Mouse (Mus musculus) limb, embryonic 14.5 days (tissue): ENCODE results near the gene Lamtor2. TPM values are rescaled to one million over a fixed set of nuclear protein-coding genes. Genes with fewer than 3 reads are reported as not detected.
A peak's percentile ranks its signal among the peaks of the same experiment; 100 is the strongest.

Experiments
- ATAC-seq: fragments of 200-750 bp; cut with Nextera tagmentation; 2 replicates; pipeline ENCODE4 v1.8.0; 2017; ENCODE audit warnings: low read depth, moderate number of reproducible peaks, moderate TSS enrichment; ENCODE audit not compliant: low FRiP score
- DNase-seq: peaks from one replicate; pipeline ENCODE4 v3.0.0-alpha.2; 2015; ENCODE audit warnings: low spot score
- H3K27ac ChIP-seq: fragments of 300-500 bp; sonication (generic); replicated peaks from 2 replicates; pipeline ENCODE4 v1.5.1; 2014; ENCODE audit warnings: low read depth, mild to moderate bottlenecking, low read length, moderate library complexity, mixed read lengths
- H3K27me3 ChIP-seq: fragments of 300-500 bp; sonication (generic); 2 replicates; pipeline ENCODE4 v1.6.1; 2014; ENCODE audit warnings: low read length, mixed read lengths; ENCODE audit not compliant: control insufficient read depth, insufficient read depth
- H3K36me3 ChIP-seq: fragments of 300-500 bp; sonication (generic); 2 replicates; pipeline ENCODE4 v1.6.1; 2014; ENCODE audit warnings: mild to moderate bottlenecking, low read length, moderate library complexity, mixed read lengths; ENCODE audit not compliant: control insufficient read depth, insufficient read depth
- H3K4me1 ChIP-seq: fragments of 300-500 bp; sonication (generic); 2 replicates; pipeline ENCODE4 v1.6.1; 2014; ENCODE audit warnings: antibody characterized with exemption, low read length, mixed read lengths; ENCODE audit not compliant: control insufficient read depth, insufficient read depth
- H3K4me2 ChIP-seq: fragments of 300-500 bp; sonication (generic); replicated peaks from 2 replicates; pipeline ENCODE4 v1.6.1; 2014; ENCODE audit warnings: low read depth, mild to moderate bottlenecking, low read length, moderate library complexity; ENCODE audit not compliant: severe bottlenecking
- H3K4me3 ChIP-seq: fragments of 300-500 bp; sonication (generic); replicated peaks from 2 replicates; pipeline ENCODE4 v1.5.1; 2014; ENCODE audit warnings: low read length
- H3K9ac ChIP-seq: fragments of 300-500 bp; sonication (generic); 2 replicates; pipeline ENCODE4 v1.6.1; 2014; ENCODE audit warnings: mild to moderate bottlenecking, low read depth, low read length, moderate library complexity; ENCODE audit not compliant: severe bottlenecking
- H3K9me3 ChIP-seq: fragments of 300-500 bp; sonication (generic); 2 replicates; pipeline ENCODE4 v1.6.1; 2016; ENCODE audit warnings: low read length; ENCODE audit not compliant: control insufficient read depth
- POLR2A ChIP-seq: fragments of 200-500 bp; IDR thresholded peaks from 2 replicates; pipeline ENCODE4 v1.8.0; 2012; ENCODE audit warnings: inconsistent platforms, mild to moderate bottlenecking, moderate library complexity, borderline replicate concordance; ENCODE audit not compliant: insufficient read depth, insufficient read length; ENCODE audit errors: extremely low read depth
- WGBS: fragments of 180-500 bp; shearing (Covaris S2); extraction: QIAGEN DNeasy Blood & Tissue Kit; methylation state at CpG from one replicate; pipeline ENCODE4 v1.1.7; 2014; 5-methylcytosine and 5-hydroxymethylcytosine counted together
- polyA plus RNA-seq, 2 experiments: library from polyadenylated mRNA; depleted of rRNA in 1 of 2; stranded (reverse) in 1 of 2; unstranded in 1 of 2; fragments of >200 nt; fragmentation: Nextera tagmentation in 1 of 2; extraction: Ambion mirVana in 1 of 2; gene quantifications; 2 replicates each; pipeline versions ENCODE4 v1.2.1 to v1.2.3; 2012 to 2014

Lamtor2 gene
- polyA plus RNA-seq, 2 experiments, result 100 to 117 TPM

DNA sequence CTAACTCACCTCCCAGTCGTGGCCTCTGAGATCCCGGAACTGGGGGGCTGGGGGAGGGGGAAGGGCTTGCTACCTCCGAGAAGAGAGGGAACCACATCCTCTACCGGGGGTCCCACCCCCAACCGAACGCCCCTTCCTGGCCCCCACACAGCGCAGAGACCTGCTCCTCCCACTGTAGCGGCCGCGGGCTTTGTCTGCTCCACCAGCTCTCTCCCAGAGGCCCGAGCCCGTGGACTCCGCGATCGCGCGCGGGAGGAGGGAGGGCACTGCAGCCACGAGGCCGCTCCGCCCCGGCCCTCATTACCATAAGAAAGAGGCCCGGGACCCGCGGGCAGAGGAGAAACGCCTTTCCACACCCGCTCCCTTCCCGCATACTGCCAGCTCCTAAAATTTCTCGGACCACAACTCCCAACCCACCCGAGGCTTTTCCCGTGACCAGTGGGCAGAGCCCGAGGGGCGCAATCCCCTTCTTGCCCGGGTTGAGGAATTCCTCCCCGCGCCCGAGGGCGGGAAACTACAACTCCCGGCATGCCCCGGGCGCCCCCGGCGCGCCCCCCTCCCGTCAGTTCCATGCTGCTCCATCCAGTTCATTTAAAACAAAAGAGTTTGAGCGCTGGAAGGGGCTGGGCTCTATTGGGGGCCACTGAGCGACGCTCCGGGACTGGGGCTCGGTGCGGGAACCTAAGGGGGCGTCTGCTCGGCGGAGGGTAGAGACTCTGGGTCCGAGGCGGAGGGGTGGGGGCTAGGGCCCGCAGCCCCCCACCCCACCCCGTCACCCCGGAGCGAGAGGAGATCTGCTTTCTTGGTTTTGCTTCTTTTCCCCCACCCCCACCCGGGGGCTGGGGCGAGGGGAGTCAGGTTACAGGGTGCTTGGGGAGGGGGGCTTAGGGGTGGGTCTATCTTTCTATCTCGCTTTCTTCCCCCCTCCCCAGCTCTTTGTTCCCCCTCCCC is 21.3 kb downstream of the Lamtor2 start:
- TF ChIP-seq POLR2A, result peak; percentile 58; the same call in 1 of the 2 replicates
- DNase-seq (peak; percentile 91), ATAC-seq (peak; percentile 84)
- under 1% methylated on average over 54 of the region's 63 CpGs for WGBS
- peak overlapping the region; percentile 99 for H3K9ac ChIP-seq
- peak overlapping the region; percentile 98 for H3K27ac ChIP-seq
- H3K4me1 ChIP-seq, result peaks cover 48% of the 10 kb centered on the region
- peaks cover 24% of the 10 kb centered on the region for H3K36me3 ChIP-seq
- H3K4me3 ChIP-seq, result peak overlapping the region; percentile 96
- no peaks in the 10 kb centered on the region for H3K27me3 ChIP-seq
- no peaks in the 10 kb centered on the region for H3K9me3 ChIP-seq
- H3K4me2 ChIP-seq, result peak overlapping the region; percentile 62

DNA sequence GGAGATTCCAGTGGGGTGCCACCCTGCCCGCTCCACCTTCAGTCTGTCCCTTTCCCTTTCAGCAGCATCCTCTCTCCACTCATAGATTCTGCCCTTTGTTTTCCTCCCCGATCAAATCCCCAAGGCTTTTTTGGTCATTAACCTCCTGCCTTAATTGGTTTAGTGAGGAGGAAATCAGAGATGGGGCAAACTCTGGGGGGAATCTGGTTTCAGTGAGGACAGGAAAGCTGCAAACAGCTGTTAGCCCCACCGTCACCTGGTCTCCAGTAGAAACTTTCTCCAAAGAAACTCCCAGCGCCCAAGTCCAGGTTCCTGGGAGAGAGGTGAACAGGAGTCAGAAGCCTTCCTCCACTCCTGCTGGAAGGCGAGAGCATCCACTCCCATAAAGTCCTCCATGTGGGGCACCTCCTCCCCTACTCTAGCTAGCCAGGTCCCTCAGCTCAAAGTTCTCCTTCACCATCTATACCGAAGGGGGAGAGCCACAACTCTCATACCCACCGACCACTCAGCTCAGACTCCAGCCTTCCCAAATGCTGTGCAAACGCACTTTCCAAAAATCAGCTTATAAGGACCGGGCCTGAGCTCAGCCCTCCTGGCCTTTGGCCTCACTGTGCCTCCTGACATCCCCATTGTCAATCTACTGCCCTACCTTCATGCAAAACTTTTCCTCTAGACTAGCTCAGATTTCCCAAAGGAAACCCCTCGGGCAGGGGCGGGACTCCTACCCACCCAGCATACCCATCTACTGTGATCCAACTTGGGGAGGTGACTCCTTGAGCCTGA is 22.6 kb downstream of the Lamtor2 start:
- peak overlapping the region; percentile 62 for H3K4me2 ChIP-seq
- H3K4me1 ChIP-seq, result peaks cover 34% of the 10 kb centered on the region
- no peak for DNase-seq
- H3K9me3 ChIP-seq, result no peaks in the 10 kb centered on the region
- ATAC-seq, result no peak
- peak overlapping the region; percentile 98 for H3K27ac ChIP-seq
- 7% methylated on average over 11 of the region's 11 CpGs for WGBS
- peak overlapping the region; percentile 96 for H3K4me3 ChIP-seq
- no peak for TF ChIP-seq POLR2A
- peaks cover 14% of the 10 kb centered on the region; the same call in 1 of the 2 replicates for H3K36me3 ChIP-seq
- H3K9ac ChIP-seq, result peak overlapping the region; percentile 99
- no peaks in the 10 kb centered on the region for H3K27me3 ChIP-seq

DNA sequence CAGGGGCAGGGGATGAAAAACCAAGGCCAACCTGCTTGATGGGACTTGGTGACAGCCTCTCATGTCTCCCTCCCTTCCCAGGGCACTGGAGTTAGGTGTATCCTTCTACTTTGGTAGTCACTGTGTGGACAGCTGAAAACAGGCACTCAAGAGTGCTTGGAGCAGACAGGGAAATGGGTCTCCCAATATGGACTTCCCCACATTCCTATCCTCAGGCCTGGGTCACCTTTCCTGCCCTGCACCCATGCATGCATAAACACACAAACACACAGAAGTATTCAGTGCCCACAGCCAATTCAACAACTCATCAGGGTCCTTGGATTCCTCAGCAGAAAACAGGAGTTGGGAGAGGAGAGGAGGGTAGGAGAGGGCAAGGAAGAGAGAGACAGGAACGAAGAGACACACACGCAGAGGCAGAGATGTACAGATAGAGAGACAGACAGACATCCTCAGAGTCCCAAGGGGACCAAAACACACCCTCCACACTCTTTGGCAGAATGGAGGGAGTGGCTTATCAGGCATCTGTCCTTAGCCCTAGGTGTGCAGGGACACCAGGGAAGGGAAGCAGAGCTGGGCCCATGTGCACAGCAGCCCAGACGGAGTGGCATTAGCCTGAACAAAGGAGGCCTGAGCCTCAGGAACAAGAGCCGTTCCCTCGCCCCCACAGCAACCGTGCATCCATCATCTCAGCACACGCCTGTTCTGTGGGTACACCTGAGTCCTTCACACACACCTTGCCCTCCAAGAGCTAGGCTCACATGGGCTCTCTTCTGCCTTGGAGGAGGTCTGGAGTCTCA is 23.5 kb downstream of the Lamtor2 start:
- Histone ChIP-seq H3K4me3 (peak overlapping the region; percentile 96), H3K27ac (0 out of 2 replicates have a peak overlapping the region, but pooled peaks have one; percentile 20), H3K36me3 (peaks cover 15% of the 10 kb centered on the region)

DNA sequence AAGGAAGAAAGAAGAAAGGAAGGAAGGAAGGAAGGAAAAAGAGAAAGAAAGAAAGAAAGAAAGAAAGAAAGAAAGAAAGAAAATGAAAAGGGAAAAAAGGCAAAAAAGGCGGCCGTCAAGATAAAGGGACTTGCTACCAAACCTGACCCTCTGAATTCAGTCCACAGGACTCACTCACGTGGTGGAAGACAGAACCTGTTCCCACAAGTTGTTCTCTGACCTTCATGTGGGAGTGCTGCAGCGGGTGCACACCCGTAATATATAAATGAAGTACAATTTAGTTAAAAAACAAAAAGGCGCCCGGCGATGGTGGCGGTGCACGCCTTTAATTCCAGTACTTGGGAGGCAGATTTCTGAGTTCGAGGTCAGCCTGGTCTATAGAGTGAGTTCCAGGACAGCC is 24.2 kb downstream of the Lamtor2 start:
- no peak for TF ChIP-seq POLR2A
- H3K27ac ChIP-seq, result no peak overlapping the region
- no peak for ATAC-seq
- no peak overlapping the region for H3K4me3 ChIP-seq
- no peak overlapping the region for H3K4me2 ChIP-seq
- H3K27me3 ChIP-seq, result no peaks in the 10 kb centered on the region
- WGBS, result 78% methylated on average over 11 of the region's 11 CpGs
- no peak for DNase-seq
- H3K4me1 ChIP-seq, result peaks cover 22% of the 10 kb centered on the region
- no peak overlapping the region for H3K9ac ChIP-seq
- H3K9me3 ChIP-seq, result no peaks in the 10 kb centered on the region
- H3K36me3 ChIP-seq, result peaks cover 21% of the 10 kb centered on the region

More for the DNA sequence above, 23.5 kb downstream of the Lamtor2 start:
- WGBS, result 31% methylated on average over 7 of the region's 7 CpGs
- Histone ChIP-seq H3K4me1 (peaks cover 26% of the 10 kb centered on the region), H3K9me3 (no peaks in the 10 kb centered on the region), H3K9ac (peak overlapping the region; percentile 99), H3K4me2 (peak overlapping the region; percentile 62), H3K27me3 (no peaks in the 10 kb centered on the region)
- ATAC-seq, result no peak
- no peak for TF ChIP-seq POLR2A
- no peak for DNase-seq
